Mouse (Mus musculus) stomach, postnatal 0 days (tissue): Measurements from ENCODE around the gene Duoxa1. TPM values are rescaled to one million over a fixed set of nuclear protein-coding genes. Genes with fewer than 3 reads are reported as not detected.

Experiments
- ATAC-seq: fragments of 200-750 bp; cut with Nextera tagmentation; 2 replicates; pipeline ENCODE4 v1.8.0; 2017; ENCODE audit not compliant: low FRiP score, low TSS enrichment
- DNase-seq: peaks from one replicate; pipeline ENCODE4 v3.0.0-alpha.2; 2016; ENCODE audit warnings: low spot score
- H3K27ac ChIP-seq: fragments of 300-500 bp; sonication (generic); replicated peaks from 2 replicates; pipeline ENCODE4 v1.5.1; 2014; ENCODE audit warnings: mild to moderate bottlenecking, control low read depth
- H3K27me3 ChIP-seq: fragments of 300-500 bp; sonication (generic); 2 replicates; pipeline ENCODE4 v1.6.1; 2014; ENCODE audit warnings: low read length; ENCODE audit not compliant: control insufficient read depth, insufficient read depth
- H3K36me3 ChIP-seq: fragments of 300-500 bp; sonication (generic); 2 replicates; pipeline ENCODE4 v1.6.1; 2014; ENCODE audit warnings: low read length, mixed read lengths; ENCODE audit not compliant: control insufficient read depth, insufficient read depth
- H3K4me1 ChIP-seq: fragments of 300-500 bp; sonication (generic); replicated peaks from 2 replicates; pipeline ENCODE4 v1.6.1; 2014; ENCODE audit warnings: antibody characterized with exemption; ENCODE audit not compliant: control insufficient read depth, insufficient read depth
- H3K4me2 ChIP-seq: fragments of 300-500 bp; sonication (generic); replicated peaks from 2 replicates; pipeline ENCODE4 v1.6.1; 2014; ENCODE audit warnings: low read depth, mild to moderate bottlenecking, control low read depth, moderate library complexity
- H3K4me3 ChIP-seq: fragments of 300-500 bp; sonication (generic); 2 replicates; pipeline ENCODE4 v1.5.1; 2014; ENCODE audit warnings: low read depth, low read length, control low read depth
- H3K9ac ChIP-seq: fragments of 300-500 bp; sonication (generic); 2 replicates; pipeline ENCODE4 v1.6.1; 2014; ENCODE audit warnings: mild to moderate bottlenecking, low read length, control low read depth, mixed read lengths
- H3K9me3 ChIP-seq: fragments of 300-500 bp; sonication (generic); 2 replicates; pipeline ENCODE4 v1.6.1; 2016; ENCODE audit warnings: low read length; ENCODE audit not compliant: control insufficient read depth
- CTCF ChIP-seq: IDR thresholded peaks from 2 replicates; pipeline ENCODE4 v1.5.1; 2016; ENCODE audit warnings: antibody characterized with exemption, low read depth, mild to moderate bottlenecking, moderate library complexity
- EP300 ChIP-seq: optimal IDR thresholded peaks from 2 replicates; pipeline ENCODE3; 2016; ENCODE audit warnings: antibody characterized with exemption
- WGBS: fragments of 180-500 bp; shearing (Covaris S2); extraction: QIAGEN DNeasy Blood & Tissue Kit; methylation state at CpG from one replicate; pipeline ENCODE4 v1.1.7; 2014; 5-methylcytosine and 5-hydroxymethylcytosine counted together
- polyA plus RNA-seq: library from polyadenylated mRNA; unstranded; fragments of >200 nt; fragmentation: Nextera tagmentation; extraction: Ambion mirVana; gene quantifications from 2 replicates; pipeline ENCODE4 v1.2.1, GENCODE M21; 2015

The Duoxa1 gene
- polyA plus RNA-seq, 1 experiment from 2014 or later = 17.3 TPM

GRCm38 (mm10) chr2:122284091-122284490 lies 29.4 kb downstream of the Duoxa1 start:
- peak; percentile 68 for ATAC-seq
- no peak overlapping the region for H3K4me3 ChIP-seq
- no peaks in the 10 kb centered on the region for H3K9me3 ChIP-seq
- no peak overlapping the region for H3K9ac ChIP-seq
- TF ChIP-seq EP300 (no peak), CTCF (no peak)
- H3K27ac ChIP-seq = no peak overlapping the region
- WGBS = 55% methylated on average over 9 of the region's 9 CpGs
- no peaks in the 10 kb centered on the region for H3K4me1 ChIP-seq
- no peak overlapping the region for H3K4me2 ChIP-seq
- no peak for DNase-seq
- no peaks in the 10 kb centered on the region for H3K27me3 ChIP-seq
- H3K36me3 ChIP-seq = no peaks in the 10 kb centered on the region

DNA sequence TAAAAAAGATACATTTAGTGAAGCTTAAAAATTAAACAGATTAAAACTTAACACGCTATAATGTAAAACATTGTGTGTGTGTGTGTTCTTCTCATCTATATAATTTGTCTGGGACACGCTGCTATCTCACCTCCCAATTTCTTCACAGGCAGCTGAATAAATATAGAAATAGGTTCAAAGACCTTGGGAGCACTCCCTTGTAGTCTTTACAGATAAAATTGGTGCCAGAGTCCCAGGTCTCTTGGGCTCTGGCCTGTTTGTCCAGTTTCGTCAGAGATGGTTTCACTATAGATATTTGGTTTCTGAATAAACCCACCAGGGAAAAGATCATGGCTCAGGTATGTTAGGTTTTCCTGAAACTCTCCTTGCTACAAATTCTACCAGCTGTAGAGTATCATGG lies 34.8 kb downstream of the Duoxa1 start:
- Histone ChIP-seq H3K27me3 (no peaks in the 10 kb centered on the region), H3K4me1 (no peaks in the 10 kb centered on the region), H3K36me3 (no peaks in the 10 kb centered on the region), H3K4me3 (no peak overlapping the region), H3K4me2 (no peak overlapping the region), H3K27ac (no peak overlapping the region), H3K9ac (no peak overlapping the region), H3K9me3 (no peaks in the 10 kb centered on the region)
- DNase-seq = no peak
- TF ChIP-seq EP300 = no peak
- TF ChIP-seq CTCF = no peak
- ATAC-seq = no peak
- 61% methylated on average over 3 of the region's 3 CpGs for WGBS

- no peaks in the 10 kb centered on the region for H3K36me3 ChIP-seq
- no peak overlapping the region for H3K9ac ChIP-seq
- H3K9me3 ChIP-seq = no peaks in the 10 kb centered on the region
- no peak overlapping the region for H3K4me2 ChIP-seq
- no peaks in the 10 kb centered on the region for H3K4me1 ChIP-seq
- H3K27me3 ChIP-seq = no peaks in the 10 kb centered on the region
- H3K27ac ChIP-seq = peak overlapping the region; percentile 80
- WGBS = 75% methylated on average over 7 of the region's 7 CpGs
- no peak for TF ChIP-seq EP300
- peak; percentile 27; the same call in 1 of the 2 replicates for TF ChIP-seq CTCF
- DNase-seq (peak; percentile 84), ATAC-seq (peak; percentile 92)
- no peak overlapping the region for H3K4me3 ChIP-seq
Measured at GRCm38 (mm10) chr2:122266407-122267193, 46.9 kb downstream of the Duoxa1 start.

- H3K27ac ChIP-seq = no peak overlapping the region
- H3K4me3 ChIP-seq = no peak overlapping the region
- H3K9me3 ChIP-seq = no peaks in the 10 kb centered on the region
- H3K4me1 ChIP-seq = no peaks in the 10 kb centered on the region
- 77% methylated on average over 3 of the region's 3 CpGs for WGBS
- ATAC-seq = no peak
- H3K4me2 ChIP-seq = no peak overlapping the region
- no peaks in the 10 kb centered on the region for H3K27me3 ChIP-seq
- TF ChIP-seq EP300 (no peak), CTCF (no peak)
- no peak overlapping the region for H3K9ac ChIP-seq
- no peaks in the 10 kb centered on the region for H3K36me3 ChIP-seq
- no peak for DNase-seq
Measured at GRCm38 (mm10) chr2:122264690-122265089, 48.8 kb downstream of the Duoxa1 start.

DNA sequence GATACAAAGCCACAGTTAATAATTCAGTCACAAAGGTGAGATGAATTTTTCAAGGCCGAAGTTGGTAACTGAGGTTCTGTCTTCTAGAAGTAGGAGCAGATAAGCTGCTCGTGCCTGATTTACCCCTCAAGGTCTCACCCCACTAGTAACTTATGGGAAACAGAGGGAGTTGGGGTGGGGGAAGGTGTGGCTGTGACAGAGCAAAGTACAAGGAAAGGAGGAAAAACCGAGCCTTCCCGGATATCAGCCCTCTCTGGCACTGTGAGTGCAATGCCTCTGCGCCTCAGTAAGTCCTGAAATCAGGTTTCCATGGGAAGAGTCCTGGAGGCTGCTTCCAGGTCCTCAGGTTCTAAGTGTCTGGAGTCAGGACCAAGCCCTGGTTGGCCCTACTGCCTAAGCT lies 52.8 kb downstream of the Duoxa1 start:
- WGBS = 63% methylated on average over 5 of the region's 5 CpGs
- Histone ChIP-seq H3K27ac (peak overlapping the region; percentile 35; the same call in 1 of the 2 replicates), H3K4me2 (no peak overlapping the region), H3K9me3 (no peaks in the 10 kb centered on the region), H3K4me3 (no peak overlapping the region), H3K4me1 (no peaks in the 10 kb centered on the region), H3K9ac (no peak overlapping the region), H3K27me3 (no peaks in the 10 kb centered on the region), H3K36me3 (no peaks in the 10 kb centered on the region)
- ATAC-seq = peak; percentile 50; the same call in 1 of the 2 replicates
- peak; percentile 42 for DNase-seq
- TF ChIP-seq EP300 (no peak), CTCF (no peak)

- Histone ChIP-seq H3K4me1 (no peaks in the 10 kb centered on the region), H3K4me2 (no peak overlapping the region), H3K4me3 (no peak overlapping the region), H3K9me3 (no peaks in the 10 kb centered on the region), H3K9ac (no peak overlapping the region), H3K27ac (no peak overlapping the region), H3K36me3 (no peaks in the 10 kb centered on the region), H3K27me3 (no peaks in the 10 kb centered on the region)
- WGBS = 89% methylated on average over 5 of the region's 5 CpGs
- no peak for DNase-seq
- ATAC-seq = no peak
- no peak for TF ChIP-seq CTCF
Measured at GRCm38 (mm10) chr2:122255997-122256396, 57.5 kb downstream of the Duoxa1 start.

Other genes starting within 250 kb of the Duoxa1 start
- 2.7 and 3.2 TPM in 2 replicates for gene Spg11, start 195.3 kb downstream of the Duoxa1 start, polyA plus RNA-seq
- 445 and 475 TPM in 2 replicates for gene B2m, start 166.0 kb downstream of the Duoxa1 start, polyA plus RNA-seq
- gene Trim69, start 153.0 kb downstream of the Duoxa1 start, polyA plus RNA-seq = 0.05 TPM in 1 of 2 replicates, not detected in the other
- not detected in 2 replicates for gene Patl2, start 127.5 kb downstream of the Duoxa1 start, polyA plus RNA-seq
- not detected in 2 replicates for gene Terb2, start 127.5 kb downstream of the Duoxa1 start, polyA plus RNA-seq
- gene Sord, start 79.0 kb downstream of the Duoxa1 start, polyA plus RNA-seq = 49.7 and 51.2 TPM in 2 replicates
- 15.2 and 17.2 TPM in 2 replicates for gene Duox2, start 15.3 kb downstream of the Duoxa1 start, polyA plus RNA-seq
- gene Duoxa2, start 14.8 kb downstream of the Duoxa1 start, polyA plus RNA-seq = 98.8 and 101 TPM in 2 replicates
- 3.5 and 4.3 TPM in 2 replicates for gene Duox1, start 1.9 kb upstream of the Duoxa1 start, polyA plus RNA-seq
- 1.6 and 1.7 TPM in 2 replicates for gene Shf, start 55.4 kb upstream of the Duoxa1 start, polyA plus RNA-seq
- 10.6 and 12.9 TPM in 2 replicates for gene Slc28a2, start 112.7 kb upstream of the Duoxa1 start, polyA plus RNA-seq
- gene Gm14085, start 171.2 kb upstream of the Duoxa1 start, polyA plus RNA-seq = not detected in 2 replicates